Mouse (Mus musculus) kidney, adult 2 months (tissue): Measurements from ENCODE around the gene Mrpl19. TPM values are rescaled to one million over a fixed set of nuclear protein-coding genes. Genes with fewer than 3 reads are reported as not detected.

Experiments
- DNase-seq: peaks from one replicate; pipeline ENCODE4 v3.0.0; 2021
- H3K27ac ChIP-seq: fragments of 200-500 bp; 2 replicates; pipeline ENCODE4 v1.5.1; 2012; ENCODE audit warnings: low read depth, low read length, control low read depth, inconsistent platforms; ENCODE audit not compliant: insufficient read depth
- H3K27me3 ChIP-seq: fragments of 200-500 bp; replicated peaks from 2 replicates; pipeline ENCODE4 v1.6.1; 2012; ENCODE audit warnings: mild to moderate bottlenecking, moderate library complexity, low read length, inconsistent platforms; ENCODE audit not compliant: control insufficient read depth, insufficient read depth
- H3K36me3 ChIP-seq: fragments of 200-500 bp; 2 replicates; pipeline ENCODE4 v1.6.1; 2012; ENCODE audit warnings: mild to moderate bottlenecking, moderate library complexity, low read length, inconsistent platforms; ENCODE audit not compliant: control insufficient read depth, insufficient read depth
- H3K4me1 ChIP-seq: fragments of 200-500 bp; 2 replicates; pipeline ENCODE4 v1.6.1; 2011; ENCODE audit warnings: low read length; ENCODE audit not compliant: control insufficient read depth, insufficient read depth
- H3K4me3 ChIP-seq: fragments of 200-500 bp; 2 replicates; pipeline ENCODE4 v1.5.1; 2011; ENCODE audit warnings: mild to moderate bottlenecking, low read depth, low read length, control low read depth; ENCODE audit not compliant: insufficient read depth
- CTCF ChIP-seq: fragments of 200-500 bp; conservative IDR thresholded peaks from 2 replicates; pipeline ENCODE4 v1.5.1; 2011; ENCODE audit warnings: low read depth, mild to moderate bottlenecking, control low read depth, low read length, moderate library complexity, mixed read lengths; ENCODE audit not compliant: insufficient read depth, insufficient read length
- POLR2A ChIP-seq: fragments of 200-500 bp; IDR thresholded peaks from one replicate; pipeline ENCODE4 v1.6.1; 2011; ENCODE audit warnings: low read depth, low read length, control low read depth
- WGBS: fragments of 180-500 bp; shearing (Covaris S2); methylation state at CpG from one replicate; pipeline ENCODE4 v1.1.7; 2018; 5-methylcytosine and 5-hydroxymethylcytosine counted together
- polyA plus RNA-seq: library from polyadenylated mRNA; depleted of rRNA; stranded (reverse); fragments of >200 nt; gene quantifications from 2 replicates; pipeline ENCODE4 v1.2.3, GENCODE M21; 2012; rRNA removed

Gene Mrpl19
- polyA plus RNA-seq, 1 experiment: 4.6 TPM

DNA sequence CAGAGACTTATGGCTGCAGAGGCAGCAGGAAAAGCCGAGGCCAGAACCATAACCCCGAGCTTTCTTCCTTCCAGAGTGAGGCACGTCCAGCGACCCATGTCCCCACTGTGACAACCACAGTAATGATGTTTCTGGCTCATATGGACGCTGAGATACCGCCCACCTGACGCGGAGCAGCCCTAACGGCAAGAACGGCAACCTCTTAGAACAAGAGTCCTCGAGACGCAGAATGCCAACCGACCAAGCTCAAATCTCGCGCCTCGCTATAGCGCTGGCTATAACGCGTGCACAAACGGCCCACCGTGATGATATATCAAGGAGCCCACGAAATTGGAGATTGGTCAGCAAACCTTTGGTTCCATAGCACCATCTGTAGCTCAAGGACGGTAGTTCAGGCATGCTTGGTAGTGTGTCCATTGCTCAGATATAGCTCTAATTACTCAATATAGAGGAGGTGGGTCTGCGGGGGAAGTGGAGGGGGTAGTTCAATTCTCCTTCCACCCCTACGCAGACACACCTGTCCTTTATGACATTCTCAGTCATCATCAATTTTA, 55.4 kb downstream of the Mrpl19 start:
- H3K27ac ChIP-seq: no peak overlapping the region
- no peaks in the 10 kb centered on the region for H3K36me3 ChIP-seq
- TF ChIP-seq POLR2A (no peak), CTCF (no peak)
- no peak overlapping the region for H3K4me3 ChIP-seq
- DNase-seq: no peak
- WGBS: 84% methylated on average over 25 of the region's 25 CpGs
- H3K27me3 ChIP-seq: no peaks in the 10 kb centered on the region
- H3K4me1 ChIP-seq: no peaks in the 10 kb centered on the region

Other genes with a start within 250 kb of the Mrpl19 start
- 1.5 TPM in 2 replicates for gene Gcfc2, start 42.3 kb downstream of the Mrpl19 start, polyA plus RNA-seq
- 34.3 and 39.2 TPM in 2 replicates for gene Eva1a, start 75.1 kb upstream of the Mrpl19 start, polyA plus RNA-seq